Mouse (Mus musculus) liver, postnatal 0 days (tissue): ENCODE results near the gene Ftsj3. TPM values are rescaled to one million over a fixed set of nuclear protein-coding genes. Genes with fewer than 3 reads are reported as not detected.

Source experiments
- ATAC-seq: fragments of 200-750 bp; cut with Nextera tagmentation; 2 replicates; pipeline ENCODE4 v1.8.0; 2017; ENCODE audit warnings: mild to moderate bottlenecking, moderate library complexity
- DNase-seq: peaks from one replicate; pipeline ENCODE4 v3.0.0-alpha.2; 2016
- H3K27ac ChIP-seq: fragments of 300-500 bp; sonication (generic); 2 replicates; pipeline ENCODE4 v1.5.1; 2014; ENCODE audit warnings: antibody characterized with exemption, moderate library complexity, mild to moderate bottlenecking, low read depth
- H3K27me3 ChIP-seq: fragments of 300-500 bp; sonication (generic); 2 replicates; pipeline ENCODE4 v1.6.1; 2014; ENCODE audit warnings: low read length, control low read depth, mixed read lengths; ENCODE audit not compliant: insufficient read depth
- H3K36me3 ChIP-seq: fragments of 300-500 bp; sonication (generic); replicated peaks from 2 replicates; pipeline ENCODE4 v1.6.1; 2014; ENCODE audit warnings: mild to moderate bottlenecking, control low read depth, low read length, moderate library complexity, mixed read lengths; ENCODE audit not compliant: insufficient read depth
- H3K4me1 ChIP-seq: fragments of 300-500 bp; sonication (generic); 2 replicates; pipeline ENCODE4 v1.6.1; 2014; ENCODE audit warnings: antibody characterized with exemption, mild to moderate bottlenecking, control low read depth; ENCODE audit not compliant: insufficient read depth
- H3K4me2 ChIP-seq: fragments of 300-500 bp; sonication (generic); 2 replicates; pipeline ENCODE4 v1.6.1; 2014; ENCODE audit warnings: low read depth, mild to moderate bottlenecking, low read length, moderate library complexity, mixed read lengths
- H3K4me3 ChIP-seq: fragments of 300-500 bp; sonication (generic); 2 replicates; pipeline ENCODE4 v1.5.1; 2014; ENCODE audit warnings: low read depth, low read length
- H3K9ac ChIP-seq: fragments of 300-500 bp; sonication (generic); replicated peaks from 2 replicates; pipeline ENCODE4 v1.6.1; 2014; ENCODE audit warnings: mild to moderate bottlenecking, moderate library complexity
- H3K9me3 ChIP-seq: fragments of 300-500 bp; sonication (generic); 2 replicates; pipeline ENCODE4 v1.6.1; 2016; ENCODE audit warnings: mild to moderate bottlenecking, control low read depth, low read length, mixed read lengths
- CTCF ChIP-seq: sonication (generic); IDR thresholded peaks from 2 replicates; pipeline ENCODE4 v1.5.1; 2016; ENCODE audit warnings: antibody characterized with exemption, low read depth
- EP300 ChIP-seq: IDR thresholded peaks from 2 replicates; pipeline ENCODE4 v1.6.1; 2016; ENCODE audit warnings: antibody characterized with exemption, low read depth, mild to moderate bottlenecking
- WGBS: fragments of 180-500 bp; shearing (Covaris S2); extraction: QIAGEN DNeasy Blood & Tissue Kit; methylation state at CpG from one replicate; pipeline ENCODE4 v1.1.7; 2014; ENCODE audit not compliant: insufficient replicate concordance; 5-methylcytosine and 5-hydroxymethylcytosine counted together
- polyA plus RNA-seq: library from polyadenylated mRNA; unstranded; fragments of >200 nt; fragmentation: Nextera tagmentation; extraction: Ambion mirVana; gene quantifications from 2 replicates; pipeline ENCODE4 v1.2.1, GENCODE M21; 2015

Gene Ftsj3
- polyA plus RNA-seq, 1 experiment from 2014 or later: 22.5 TPM

DNA sequence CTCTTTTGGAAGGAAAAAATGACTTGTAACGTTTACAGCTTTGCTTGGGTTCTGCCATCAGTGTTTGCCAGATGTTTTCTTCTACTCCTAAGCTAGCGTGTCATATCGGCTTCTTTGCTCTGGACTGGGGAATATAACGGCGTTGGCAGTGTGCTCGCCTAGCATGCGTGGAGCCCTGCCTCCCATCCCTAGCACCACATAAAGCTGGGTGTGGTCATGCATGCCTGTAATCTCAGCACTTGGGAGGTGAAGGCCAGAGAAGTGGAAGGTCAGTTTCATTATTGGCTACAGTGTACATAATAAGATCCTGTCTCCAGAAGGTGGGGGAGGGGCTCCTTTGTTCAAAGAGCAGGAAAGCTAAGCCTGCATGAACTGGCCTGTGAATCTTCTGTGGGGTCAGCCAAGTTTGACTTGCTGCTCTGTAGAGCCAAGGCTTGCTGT is 19.1 kb upstream of the Ftsj3 start:
- 85% methylated on average over 7 of the region's 7 CpGs for WGBS
- TF ChIP-seq EP300 (no peak), CTCF (no peak)

GRCm38 (mm10) chr11:106274374-106274773 is 18.5 kb upstream of the Ftsj3 start:
- H3K27ac ChIP-seq: no peak overlapping the region
- no peak overlapping the region for H3K4me3 ChIP-seq
- H3K27me3 ChIP-seq: no peaks in the 10 kb centered on the region
- H3K36me3 ChIP-seq: no peaks in the 10 kb centered on the region
- WGBS: 76% methylated on average over 1 of the region's 1 CpGs
- no peak overlapping the region for H3K9ac ChIP-seq
- TF ChIP-seq CTCF: no peak
- TF ChIP-seq EP300: no peak
- H3K9me3 ChIP-seq: no peaks in the 10 kb centered on the region
- no peak overlapping the region for H3K4me2 ChIP-seq
- no peak for ATAC-seq
- H3K4me1 ChIP-seq: peaks cover 37% of the 10 kb centered on the region
- no peak for DNase-seq

More for the DNA sequence above, 19.1 kb upstream of the Ftsj3 start:
- no peak overlapping the region for H3K9ac ChIP-seq
- no peak overlapping the region for H3K4me2 ChIP-seq
- no peak overlapping the region for H3K4me3 ChIP-seq
- H3K36me3 ChIP-seq: no peaks in the 10 kb centered on the region
- no peak overlapping the region for H3K27ac ChIP-seq
- peaks cover 33% of the 10 kb centered on the region for H3K4me1 ChIP-seq
- no peak for DNase-seq
- no peak for ATAC-seq
- no peaks in the 10 kb centered on the region for H3K9me3 ChIP-seq
- H3K27me3 ChIP-seq: no peaks in the 10 kb centered on the region

- peak overlapping the region; percentile 79 for H3K4me2 ChIP-seq
- no peak for TF ChIP-seq CTCF
- no peak for TF ChIP-seq EP300
- ATAC-seq (no peak), DNase-seq (no peak)
- 86% methylated on average over 6 of the region's 6 CpGs for WGBS
- no peak overlapping the region for H3K4me3 ChIP-seq
- H3K9ac ChIP-seq: no peak overlapping the region
- H3K4me1 ChIP-seq: peaks cover 42% of the 10 kb centered on the region
- no peaks in the 10 kb centered on the region for H3K36me3 ChIP-seq
- H3K27ac ChIP-seq: peak overlapping the region; percentile 85; the same call in 1 of the 2 replicates
- H3K9me3 ChIP-seq: no peaks in the 10 kb centered on the region
- H3K27me3 ChIP-seq: no peaks in the 10 kb centered on the region
Measured at GRCm38 (mm10) chr11:106273811-106274210, 17.9 kb upstream of the Ftsj3 start.

GRCm38 (mm10) chr11:106273311-106273684 is 17.4 kb upstream of the Ftsj3 start:
- Histone ChIP-seq H3K27me3 (no peaks in the 10 kb centered on the region), H3K9ac (peak overlapping the region; percentile 46), H3K36me3 (no peaks in the 10 kb centered on the region), H3K9me3 (no peaks in the 10 kb centered on the region), H3K4me1 (peaks cover 46% of the 10 kb centered on the region), H3K4me3 (peak overlapping the region; percentile 95), H3K4me2 (peak overlapping the region; percentile 79), H3K27ac (peak overlapping the region; percentile 85)
- DNase-seq (no peak), ATAC-seq (peak; percentile 3; the same call in 1 of the 2 replicates)
- TF ChIP-seq CTCF (no peak), EP300 (no peak; the same call in 1 of the 2 replicates)
- WGBS: 6% methylated on average over 16 of the region's 16 CpGs

- under 1% methylated on average over 70 of the region's 72 CpGs for WGBS
- Histone ChIP-seq H3K36me3 (no peaks in the 10 kb centered on the region), H3K27ac (peak within 1 kb of the TSS; percentile 97), H3K4me1 (peaks cover 52% of the 10 kb centered on the region), H3K9me3 (no peaks in the 10 kb centered on the region), H3K4me3 (peak within 1 kb of the TSS; percentile 95), H3K9ac (peak within 1 kb of the TSS; percentile 97), H3K4me2 (peak within 1 kb of the TSS; percentile 79), H3K27me3 (no peaks in the 10 kb centered on the region)
- ATAC-seq: peak; percentile 92
- TF ChIP-seq EP300 (peak; percentile 74), CTCF (no peak)
- peak; percentile 100 for DNase-seq
Measured at GRCm38 (mm10) chr11:106272644-106273310, 16.9 kb upstream of the Ftsj3 start, which contains the start of gene Smarcd2. Gene Smarcd2, minus strand, starts transcription at chr11:106272972.

- ATAC-seq (peak; percentile 38), DNase-seq (peak; percentile 69)
- peak overlapping the region; percentile 95 for H3K4me3 ChIP-seq
- peak overlapping the region; percentile 97 for H3K27ac ChIP-seq
- H3K4me2 ChIP-seq: peak overlapping the region; percentile 79
- TF ChIP-seq EP300 (no peak), CTCF (no peak)
- H3K27me3 ChIP-seq: no peaks in the 10 kb centered on the region
- H3K36me3 ChIP-seq: peaks cover 4% of the 10 kb centered on the region
- WGBS: under 1% methylated on average over 37 of the region's 41 CpGs
- peak overlapping the region; percentile 97 for H3K9ac ChIP-seq
- H3K9me3 ChIP-seq: no peaks in the 10 kb centered on the region
- H3K4me1 ChIP-seq: peaks cover 56% of the 10 kb centered on the region
Measured at GRCm38 (mm10) chr11:106271794-106272643, 16.1 kb upstream of the Ftsj3 start.
